In genomic region chr10:79988506-79989271, GRCm38 (mm10) we compare ENCODE assay signal across 8 mouse cellular contexts. TPM values are rescaled to one million over a fixed set of nuclear protein-coding genes. Genes with fewer than 3 reads are reported as not detected.
DNase-seq lines count a peak whose midpoint lies in the region; ATAC-seq and TF ChIP-seq lines count a peak whose summit lies in the region.

Gene Cnn2, plus strand, starts transcription at chr10:79988584.

- no peaks in the 10 kb centered on the region for H3K36me3 ChIP-seq in kidney, adult 2 months (ENCODE audit: control insufficient read depth, insufficient read depth, low read length)
- peaks cover 30% of the 10 kb centered on the region for H3K36me3 ChIP-seq in lung, embryonic 16.5 days (ENCODE audit: control insufficient read depth, insufficient read depth, low read length)

- WGBS in kidney, adult 2 months = 2% methylated on average over 59 of the region's 59 CpGs
- WGBS in lung, embryonic 16.5 days = under 1% methylated on average over 59 of the region's 59 CpGs
- 2% methylated on average over 59 of the region's 59 CpGs for WGBS in olfactory bulb, adult 2 months

- no peak for TF ChIP-seq POLR2A in kidney, adult 2 months (IDR thresholded peaks at IDR 0.05; ENCODE audit: low read depth, low read length)
- no peak for TF ChIP-seq POLR2A in olfactory bulb, adult 2 months (IDR thresholded peaks at IDR 0.05; ENCODE audit: insufficient read depth, low read depth, low read length)

- DNase-seq in Muller cell, postnatal 12 days (ENCODE audit: inconsistent ontology term) = peak; percentile 86
- peak; percentile 77 for DNase-seq in embryo, embryonic 10.5 days (ENCODE audit: low spot score)
- peak; percentile 75 for DNase-seq in heart, adult 8-10 months (ENCODE audit: low spot score)
- DNase-seq in kidney, adult 2 months = peak; percentile 76
- DNase-seq in cerebellum, adult 8-10 months = no peak
- no peak for DNase-seq in right cerebral cortex, postnatal 4 days

- H3K4me1 ChIP-seq in kidney, adult 2 months (ENCODE audit: control insufficient read depth, insufficient read depth, low read length) = peaks cover 15% of the 10 kb centered on the region
- H3K4me1 ChIP-seq in lung, embryonic 16.5 days (replicated peaks; ENCODE audit: control insufficient read depth, insufficient read depth, low read length) = peaks cover 41% of the 10 kb centered on the region
- H3K4me1 ChIP-seq in olfactory bulb, adult 2 months (ENCODE audit: control insufficient read depth, insufficient read depth, low read length) = peaks cover 20% of the 10 kb centered on the region

- peak within 1 kb of the TSS; percentile 84 for H3K27ac ChIP-seq in kidney, adult 2 months (ENCODE audit: insufficient read depth, low read depth, low read length)
- peak within 1 kb of the TSS; percentile 98 for H3K27ac ChIP-seq in lung, embryonic 16.5 days (ENCODE audit: low read length)
- no peak within 1 kb of the TSS for H3K27ac ChIP-seq in olfactory bulb, adult 2 months (ENCODE audit: insufficient read depth, low read depth, low read length)

- H3K9ac ChIP-seq in lung, embryonic 16.5 days (ENCODE audit: low read length) = peak within 1 kb of the TSS; percentile 93

- peak within 1 kb of the TSS; percentile 67 for H3K4me2 ChIP-seq in lung, embryonic 16.5 days (ENCODE audit: low read depth, low read length)

- no peaks in the 10 kb centered on the region for H3K27me3 ChIP-seq in kidney, adult 2 months (replicated peaks; ENCODE audit: control insufficient read depth, insufficient read depth, low read length)
- H3K27me3 ChIP-seq in lung, embryonic 16.5 days (ENCODE audit: control insufficient read depth, insufficient read depth, low read depth, low read length) = no peaks in the 10 kb centered on the region

- H3K9me3 ChIP-seq in lung, embryonic 16.5 days (ENCODE audit: control insufficient read depth, low read length) = peaks cover 4% of the 10 kb centered on the region

- peak; percentile 27 for ATAC-seq in lung, embryonic 16.5 days (ENCODE audit: low read depth)

- peak within 1 kb of the TSS; percentile 73 for H3K4me3 ChIP-seq in kidney, adult 2 months (ENCODE audit: insufficient read depth, low read depth, low read length)
- peak within 1 kb of the TSS; percentile 90 for H3K4me3 ChIP-seq in lung, embryonic 16.5 days (ENCODE audit: low read length)
- peak within 1 kb of the TSS; percentile 38 for H3K4me3 ChIP-seq in olfactory bulb, adult 2 months (ENCODE audit: insufficient read depth, low read depth, low read length)

- no peak for TF ChIP-seq CTCF in kidney, adult 2 months (conservative IDR thresholded peaks at IDR 0.05; ENCODE audit: insufficient read depth, insufficient read length, low read depth, low read length)
- no peak for TF ChIP-seq CTCF in olfactory bulb, adult 2 months (IDR thresholded peaks at IDR 0.05; ENCODE audit: insufficient read depth, low read depth, low read length)

RNA-seq across cellular contexts. Expression of gene Cnn2, which starts in this region (rescaled TPM):
- total RNA-seq in heart, adult 8-10 months (2022) = 10 to 100 TPM; 27.1 to 35.7 (median 33.3) TPM
- 52.3 and 55.5 TPM in 2 replicates for polyA plus RNA-seq in kidney, adult 2 months (2012; rRNA removed)
- polyA plus RNA-seq in lung, embryonic 16.5 days (2015; fragmentation: Nextera tagmentation; extraction: Ambion mirVana) = 401 and 405 TPM in 2 replicates
- 124 and 250 TPM in 2 replicates for polyA plus RNA-seq in olfactory bulb, adult 2 months (2012; ENCODE audit: insufficient read depth, insufficient read length, low replicate concordance, missing spikeins)

Comparison
In these comparisons a context has a peak if more than half of its experiments do, and no peak if none do; other contexts are left out.
1. DNase-seq: peak in Muller cell, postnatal 12 days (single experiment), embryo, embryonic 10.5 days (single experiment), heart, adult 8-10 months (single experiment) and kidney, adult 2 months (single experiment); none in cerebellum, adult 8-10 months (single experiment) and right cerebral cortex, postnatal 4 days (single experiment).
2. H3K4me3 ChIP-seq: peak in every context shown above with its lines; median percentile 90 in lung, embryonic 16.5 days; 73 in kidney, adult 2 months; 38 in olfactory bulb, adult 2 months.